Mouse (Mus musculus) lung, adult 2 months (tissue): ENCODE data around the gene Olfr157. TPM values are rescaled to one million over a fixed set of nuclear protein-coding genes. Genes with fewer than 3 reads are reported as not detected.
A peak's percentile ranks its signal among the peaks of the same experiment; 100 is the strongest.
"Not testable (repeated sequence)": the region's sequence is repeated elsewhere in the genome, so short reads cannot be mapped to it uniquely, and the experiment has no call there.

Experiments used
- DNase-seq: peaks from one replicate; pipeline ENCODE4 v3.0.0; 2022
- H3K4me1 ChIP-seq: fragments of 200-500 bp; 2 replicates; pipeline ENCODE4 v1.6.1; 2011; ENCODE audit warnings: low read length; ENCODE audit not compliant: control insufficient read depth, insufficient read depth
- H3K4me3 ChIP-seq: fragments of 200-500 bp; replicated peaks from 2 replicates; pipeline ENCODE3; 2011; ENCODE audit warnings: low read depth, mild to moderate bottlenecking, control low read depth, low read length; ENCODE audit errors: extremely low read depth
- CTCF ChIP-seq: fragments of 200-500 bp; IDR thresholded peaks from 2 replicates; pipeline ENCODE4 v1.5.1; 2011; ENCODE audit warnings: mild to moderate bottlenecking, low read length, control low read depth; ENCODE audit not compliant: insufficient read depth
- POLR2A ChIP-seq: fragments of 200-500 bp; IDR thresholded peaks from 2 replicates; pipeline ENCODE4 v1.6.1; 2011; ENCODE audit warnings: low read depth, mild to moderate bottlenecking, control low read depth, low read length, borderline replicate concordance; ENCODE audit errors: extremely low read depth
- WGBS: fragments of 180-500 bp; shearing (Covaris S2); methylation state at CpG from one replicate; pipeline ENCODE4 v1.1.7; 2018; 5-methylcytosine and 5-hydroxymethylcytosine counted together
- polyA plus RNA-seq: library from polyadenylated mRNA; depleted of rRNA; stranded (reverse); fragments of >200 nt; gene quantifications from 2 replicates; pipeline ENCODE4 v1.2.3, GENCODE M21; 2012; rRNA removed

Gene Olfr157
- polyA plus RNA-seq, 1 experiment, result not detected

DNA sequence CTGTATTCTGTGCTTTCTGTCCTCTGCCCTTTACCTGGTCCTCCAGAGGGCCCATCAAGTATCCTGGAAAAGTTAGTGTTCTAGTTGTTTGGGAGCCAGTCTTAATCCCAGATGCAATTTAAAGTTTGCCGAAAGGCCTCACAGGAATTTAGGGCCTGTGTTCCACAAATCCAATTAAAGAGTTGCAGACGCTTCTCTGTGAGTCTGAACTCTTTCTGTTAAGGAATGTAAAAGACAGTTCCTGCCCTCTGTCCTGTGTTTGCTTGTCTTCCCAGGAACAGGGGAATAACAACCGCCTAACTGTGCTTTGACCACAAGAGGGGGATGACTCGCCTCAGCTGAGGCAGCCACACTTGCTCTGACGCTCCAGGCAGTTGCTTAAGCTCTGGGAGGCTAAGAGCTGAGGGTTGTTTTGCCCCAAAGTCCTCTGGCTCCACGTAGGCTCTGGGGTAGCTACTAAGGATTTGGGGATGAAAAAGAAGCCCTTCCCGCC lies 16.1 kb downstream of the Olfr157 start, which contains the start of gene Olfr156:
Olfr156 (minus strand) TSS at position 51 of the 493 bp plus-strand sequence.
- peak; percentile 12 for DNase-seq
- TF ChIP-seq POLR2A, result no peak
- peak; percentile 55; the same call in 1 of the 2 replicates for TF ChIP-seq CTCF
- H3K4me3 ChIP-seq, result no peak within 1 kb of the TSS
- WGBS, result 31% methylated on average over 7 of the region's 7 CpGs
- no peaks in the 10 kb centered on the region for H3K4me1 ChIP-seq

GRCm38 (mm10) chr4:43822896-43823550 lies 17.0 kb downstream of the Olfr157 start:
- 67% methylated on average over 13 of the region's 13 CpGs for WGBS
- DNase-seq, result no peak

DNA sequence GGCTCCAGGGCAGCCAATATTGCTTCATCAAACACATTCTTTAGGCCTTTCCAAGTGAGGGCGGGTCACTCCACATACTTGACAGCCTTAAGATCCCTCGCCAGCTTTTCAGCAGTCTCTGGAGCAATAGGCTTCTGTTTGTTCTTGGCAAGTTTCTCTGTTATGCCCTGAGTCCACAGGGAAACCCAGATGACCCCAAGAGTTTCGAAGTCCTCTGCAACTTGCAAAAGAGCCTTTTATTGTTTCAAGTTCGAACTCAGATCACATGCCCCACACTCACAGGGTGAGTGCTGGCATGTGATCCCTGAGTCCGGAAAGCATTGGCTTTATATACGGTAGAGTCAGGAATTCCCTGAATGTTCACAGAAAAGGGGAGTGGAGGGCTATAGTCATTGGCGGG lies 41.1 kb downstream of the Olfr157 start:
- TF ChIP-seq POLR2A, result no peak
- no peak for TF ChIP-seq CTCF
- Histone ChIP-seq H3K4me1 (0 out of 2 replicates have a peak, but pooled peaks cover 4% of the 10 kb centered on the region), H3K4me3 (no peak overlapping the region)
- peak; percentile 33 for DNase-seq
- 50% methylated on average over 7 of the region's 7 CpGs for WGBS

More at GRCm38 (mm10) chr4:43822896-43823550, 17.0 kb downstream of the Olfr157 start:
- Histone ChIP-seq H3K4me1 (no peaks in the 10 kb centered on the region), H3K4me3 (no peak overlapping the region)
- TF ChIP-seq POLR2A, result no peak
- TF ChIP-seq CTCF, result no peak

DNA sequence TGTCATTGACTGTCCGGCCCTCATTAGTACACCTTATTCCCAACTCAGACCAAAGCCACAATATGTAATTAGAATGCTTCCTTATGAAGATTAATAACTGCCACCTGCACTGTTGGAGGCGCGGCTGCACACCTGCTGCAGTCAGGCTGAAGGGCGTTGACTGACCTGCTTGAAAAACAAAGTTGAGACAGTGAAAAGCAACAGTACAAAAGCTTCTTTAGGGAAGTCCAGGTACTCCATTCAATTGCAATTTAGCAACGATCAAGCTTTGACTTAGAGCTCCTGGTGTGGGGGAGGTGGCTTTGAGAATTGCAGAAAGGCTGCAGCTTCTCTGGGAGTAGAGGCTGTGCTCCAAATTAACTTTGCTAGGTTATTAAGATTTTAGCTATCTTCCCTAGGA lies 44.2 kb downstream of the Olfr157 start:
- not testable (repeated sequence) for H3K4me3 ChIP-seq, H3K4me1 ChIP-seq, DNase-seq
- WGBS, result 78% methylated on average over 5 of the region's 5 CpGs

GRCm38 (mm10) chr4:43795296-43795695 lies 44.7 kb downstream of the Olfr157 start:
- TF ChIP-seq POLR2A (no peak), CTCF (no peak)
- WGBS, result 73% methylated on average over 6 of the region's 6 CpGs
- Histone ChIP-seq H3K4me3 (no peak overlapping the region), H3K4me1 (0 out of 2 replicates have a peak, but pooled peaks cover 4% of the 10 kb centered on the region)
- no peak for DNase-seq

Other genes starting within 250 kb of the Olfr157 start
- 77.5 and 97.5 TPM in 2 replicates for gene Npr2, start 208.3 kb downstream of the Olfr157 start, polyA plus RNA-seq
- 12.1 and 14.7 TPM in 2 replicates for gene Spag8, start 186.6 kb downstream of the Olfr157 start, polyA plus RNA-seq
- gene Hint2, start 183.7 kb downstream of the Olfr157 start, polyA plus RNA-seq, result 61.6 and 71.6 TPM in 2 replicates
- 13.1 and 17.3 TPM in 2 replicates for gene Tmem8b, start 171.2 kb downstream of the Olfr157 start, polyA plus RNA-seq
- gene Fam221b, start 171.1 kb downstream of the Olfr157 start, polyA plus RNA-seq, result 0.04 and 0.15 TPM in 2 replicates
- not detected in 2 replicates for gene Olfr70, start 139.4 kb downstream of the Olfr157 start, polyA plus RNA-seq
- gene Olfr71, start 129.9 kb downstream of the Olfr157 start, polyA plus RNA-seq, result 0.37 and 0.67 TPM in 2 replicates
- gene Hrct1, start 113.0 kb downstream of the Olfr157 start, polyA plus RNA-seq, result 14.4 and 15.1 TPM in 2 replicates
- gene Spaar, start 110.2 kb downstream of the Olfr157 start, polyA plus RNA-seq, result 5.7 and 9.4 TPM in 2 replicates
- gene Olfr159, start 69.2 kb downstream of the Olfr157 start, polyA plus RNA-seq, result 0.13 TPM in 1 of 2 replicates, not detected in the other
- not detected in 2 replicates for gene Olfr156, start 16.3 kb downstream of the Olfr157 start, polyA plus RNA-seq
- not detected in 2 replicates for gene Olfr155, start 11.4 kb upstream of the Olfr157 start, polyA plus RNA-seq
- 39.4 and 43.8 TPM in 2 replicates for gene Reck, start 35.3 kb upstream of the Olfr157 start, polyA plus RNA-seq
- 14.3 and 18.1 TPM in 2 replicates for gene Glipr2, start 117.2 kb upstream of the Olfr157 start, polyA plus RNA-seq
- gene Ccin, start 143.3 kb upstream of the Olfr157 start, polyA plus RNA-seq, result 0.07 and 0.14 TPM in 2 replicates
- 165 and 187 TPM in 2 replicates for gene Clta, start 164.3 kb upstream of the Olfr157 start, polyA plus RNA-seq
- gene Gne, start 244.0 kb upstream of the Olfr157 start, polyA plus RNA-seq, result 23.9 and 31.4 TPM in 2 replicates